ENCODE assay signal across 10 mouse cellular contexts in genomic region chr11:43667038-43667745, GRCm38 (mm10). TPM values are rescaled to one million over a fixed set of nuclear protein-coding genes. Genes with fewer than 3 reads are reported as not detected.
DNase-seq lines count a peak whose midpoint lies in the region; ATAC-seq lines count a peak whose summit lies in the region.
"Had no signal": no experiment of that assay in that cellular context is flagged by ENCODE, and none has a peak within 500 bp of the region (broad histone marks: within the 10 kb centered on the region; RNA-seq: fewer than 3 reads in every experiment).

No protein-coding gene starts in this region.

- no peaks in the 10 kb centered on the region for H3K27me3 ChIP-seq in embryonic facial prominence, embryonic 14.5 days (replicated peaks; ENCODE audit: control insufficient read depth, insufficient read depth, low read length)
- no peaks in the 10 kb centered on the region for H3K27me3 ChIP-seq in liver, embryonic 15.5 days
- H3K27me3 ChIP-seq: megakaryocyte, embryonic 14.5 days had no signal

- 0 out of 2 replicates have a peak overlapping the region, but pooled peaks have one; percentile 28 for H3K27ac ChIP-seq in embryonic facial prominence, embryonic 14.5 days (replicated peaks; ENCODE audit: low read depth, low read length)
- H3K27ac ChIP-seq in liver, embryonic 15.5 days (replicated peaks): no peak overlapping the region

- peaks cover 6% of the 10 kb centered on the region; the same call in 1 of the 2 replicates for H3K4me1 ChIP-seq in embryonic facial prominence, embryonic 14.5 days (ENCODE audit: control insufficient read depth, insufficient read depth, low read length)
- no peaks in the 10 kb centered on the region for H3K4me1 ChIP-seq in liver, embryonic 15.5 days (replicated peaks)

- H3K9ac ChIP-seq in embryonic facial prominence, embryonic 14.5 days (ENCODE audit: low read depth, low read length): no peak overlapping the region
- no peak overlapping the region for H3K9ac ChIP-seq in liver, embryonic 15.5 days

- H3K36me3 ChIP-seq in embryonic facial prominence, embryonic 14.5 days (ENCODE audit: control insufficient read depth, insufficient read depth, low read length): no peaks in the 10 kb centered on the region
- no peaks in the 10 kb centered on the region for H3K36me3 ChIP-seq in liver, embryonic 15.5 days (replicated peaks)

- peak; percentile 41 to 56 for DNase-seq in cerebellum, postnatal 10 days
- no peak for DNase-seq in cerebellum, adult 11 months
- DNase-seq in ES-CJ7 (ENCODE audit: low read depth, low spot score): peak; percentile 80
- peak; percentile 26 for DNase-seq in embryonic facial prominence, embryonic 14.5 days (ENCODE audit: low spot score)
- no peak for DNase-seq in spleen, postnatal 36 days (ENCODE audit: low spot score in 2 of 2)
- DNase-seq in layer of hippocampus, postnatal 14 days (ENCODE audit: low spot score in 2 of 2): no peak
- DNase-seq in layer of hippocampus, adult 9-11 months: no peak
- DNase-seq: B cell, adult 2 months had no signal

- no peak overlapping the region for H3K4me2 ChIP-seq in embryonic facial prominence, embryonic 14.5 days (ENCODE audit: low read depth, low read length)
- no peak overlapping the region for H3K4me2 ChIP-seq in liver, embryonic 15.5 days

- no peak overlapping the region for H3K4me3 ChIP-seq in embryonic facial prominence, embryonic 14.5 days (ENCODE audit: low read depth, low read length)
- H3K4me3 ChIP-seq in liver, embryonic 15.5 days (replicated peaks): no peak overlapping the region
- H3K4me3 ChIP-seq: megakaryocyte, embryonic 14.5 days had no signal

- ATAC-seq in embryonic facial prominence, embryonic 14.5 days (ENCODE audit: low read depth): peak; percentile 75; the same call in 1 of the 2 replicates
- peak; percentile 62 for ATAC-seq in liver, embryonic 15.5 days (ENCODE audit: insufficient read depth)

- H3K9me3 ChIP-seq in embryonic facial prominence, embryonic 14.5 days (ENCODE audit: control insufficient read depth, low read length): no peaks in the 10 kb centered on the region
- H3K9me3 ChIP-seq in liver, embryonic 15.5 days (replicated peaks): no peaks in the 10 kb centered on the region
- H3K9me3 ChIP-seq: megakaryocyte, embryonic 14.5 days had no signal

- WGBS in embryonic facial prominence, embryonic 14.5 days: 65% methylated on average over 19 of the region's 19 CpGs
- 58% methylated on average over 19 of the region's 19 CpGs for WGBS in liver, embryonic 15.5 days (ENCODE audit: insufficient replicate concordance)

RNA-seq across cellular contexts. Expression of gene Pwwp2a, which starts 14.6 kb away (rescaled TPM):
- 28.3 and 31.1 TPM in 2 replicates for polyA plus RNA-seq in embryonic facial prominence, embryonic 14.5 days (2014; fragmentation: Nextera tagmentation; extraction: Ambion mirVana)
- 8.5 and 10.5 TPM in 2 replicates for polyA plus RNA-seq in liver, embryonic 15.5 days (2015; fragmentation: Nextera tagmentation; extraction: Ambion mirVana)
- total RNA-seq in layer of hippocampus, postnatal 14 days (2021): 10 to 100 TPM; 69.6 to 73.3 TPM

Comparison
In these comparisons a context has a peak if more than half of its experiments do, and no peak if none do; other contexts are left out.
1. DNase-seq: peak in cerebellum, postnatal 10 days (2 of 2), ES-CJ7 (single experiment) and embryonic facial prominence, embryonic 14.5 days (single experiment); none in cerebellum, adult 11 months (single experiment), spleen, postnatal 36 days (0 of 2), layer of hippocampus, postnatal 14 days (0 of 2) and layer of hippocampus, adult 9-11 months (single experiment).